Mouse (Mus musculus) midbrain, embryonic 14.5 days (tissue): Measurements from ENCODE around the gene Prkce. TPM values are rescaled to one million over a fixed set of nuclear protein-coding genes. Genes with fewer than 3 reads are reported as not detected.

ENCODE experiments used
- ATAC-seq: fragments of 200-750 bp; cut with Nextera tagmentation; 2 replicates; pipeline ENCODE4 v1.8.0; 2017; ENCODE audit warnings: moderate number of reproducible peaks, moderate library complexity; ENCODE audit not compliant: low FRiP score, low TSS enrichment
- DNase-seq: peaks from one replicate; pipeline ENCODE4 v3.0.0-alpha.2; 2015
- H3K27ac ChIP-seq: fragments of 300-500 bp; sonication (generic); replicated peaks from 2 replicates; pipeline ENCODE4 v1.5.1; 2014; ENCODE audit warnings: mild to moderate bottlenecking, low read depth, low read length, moderate library complexity
- H3K27me3 ChIP-seq: fragments of 300-500 bp; sonication (generic); 2 replicates; pipeline ENCODE4 v1.6.1; 2014; ENCODE audit warnings: low read length, control low read depth, mixed read lengths; ENCODE audit not compliant: control insufficient read depth, insufficient read depth
- H3K36me3 ChIP-seq: fragments of 300-500 bp; sonication (generic); 2 replicates; pipeline ENCODE4 v1.6.1; 2014; ENCODE audit warnings: low read length, control low read depth; ENCODE audit not compliant: control insufficient read depth, insufficient read depth
- H3K4me1 ChIP-seq: fragments of 300-500 bp; sonication (generic); 2 replicates; pipeline ENCODE4 v1.6.1; 2014; ENCODE audit warnings: mild to moderate bottlenecking, antibody characterized with exemption, low read length, control low read depth; ENCODE audit not compliant: control insufficient read depth, insufficient read depth
- H3K4me2 ChIP-seq: fragments of 300-500 bp; sonication (generic); 2 replicates; pipeline ENCODE4 v1.6.1; 2014; ENCODE audit warnings: mild to moderate bottlenecking, low read length, moderate library complexity
- H3K4me3 ChIP-seq: fragments of 300-500 bp; sonication (generic); replicated peaks from 2 replicates; pipeline ENCODE4 v1.5.1; 2014; ENCODE audit warnings: low read depth, low read length
- H3K9ac ChIP-seq: fragments of 300-500 bp; sonication (generic); replicated peaks from 2 replicates; pipeline ENCODE4 v1.6.1; 2014; ENCODE audit warnings: mild to moderate bottlenecking, low read length, moderate library complexity
- H3K9me3 ChIP-seq: fragments of 300-500 bp; sonication (generic); 2 replicates; pipeline ENCODE4 v1.6.1; 2016; ENCODE audit warnings: low read length, control low read depth, mixed read lengths; ENCODE audit not compliant: control insufficient read depth
- WGBS: fragments of 180-500 bp; shearing (Covaris S2); extraction: QIAGEN DNeasy Blood & Tissue Kit; methylation state at CpG from one replicate; pipeline ENCODE4 v1.1.7; 2014; 5-methylcytosine and 5-hydroxymethylcytosine counted together
- polyA plus RNA-seq: library from polyadenylated mRNA; unstranded; fragments of >200 nt; fragmentation: Nextera tagmentation; extraction: Ambion mirVana; gene quantifications from 2 replicates; pipeline ENCODE4 v1.2.1, GENCODE M21; 2014

The Prkce gene
- polyA plus RNA-seq, 1 experiment from 2014 or later = 25.4 TPM

DNA sequence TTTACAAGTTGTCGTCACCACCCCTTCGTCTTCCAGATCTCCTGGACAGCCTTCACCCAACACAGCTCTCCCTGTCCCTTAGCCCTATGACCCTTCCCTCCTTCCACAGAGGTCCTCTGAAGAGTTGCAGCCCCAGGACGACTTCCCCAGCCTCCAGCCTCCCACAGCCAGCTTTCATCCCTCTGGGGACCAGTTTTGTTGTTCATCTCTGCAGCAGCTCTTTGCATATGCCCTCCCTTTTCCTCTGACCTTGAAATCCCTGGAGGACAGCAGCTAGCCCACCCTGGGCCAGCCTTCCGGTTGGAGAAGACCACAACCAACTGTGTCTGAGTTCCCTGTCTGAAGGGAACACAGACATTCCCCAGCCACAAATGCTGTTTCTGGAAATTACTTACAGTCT is 483.5 kb downstream of the Prkce start:
- no peak for ATAC-seq
- Histone ChIP-seq H3K27me3 (no peaks in the 10 kb centered on the region), H3K4me1 (no peaks in the 10 kb centered on the region), H3K36me3 (no peaks in the 10 kb centered on the region), H3K9ac (no peak overlapping the region), H3K4me2 (no peak overlapping the region), H3K27ac (no peak overlapping the region), H3K4me3 (no peak overlapping the region), H3K9me3 (no peaks in the 10 kb centered on the region)
- WGBS = 75% methylated on average over 4 of the region's 4 CpGs
- DNase-seq = no peak

DNA sequence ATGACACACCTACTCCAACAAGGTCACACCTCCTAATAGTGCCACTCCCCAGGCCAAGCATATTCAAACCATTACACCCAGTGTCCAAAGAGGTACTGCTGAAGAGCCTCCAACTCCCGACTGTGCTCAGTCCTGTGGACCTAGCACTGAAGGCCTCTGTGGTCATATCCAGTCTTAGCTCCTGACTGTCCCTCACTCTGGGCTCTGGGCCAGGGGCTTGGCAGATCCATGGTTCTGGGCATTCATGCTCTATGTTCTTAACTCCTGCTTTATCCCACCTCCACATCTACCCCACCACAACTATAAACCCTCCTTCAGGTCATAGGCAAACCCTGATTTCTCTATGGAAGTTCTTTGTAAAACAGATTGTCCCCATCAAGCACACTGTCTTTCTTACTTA is 485.2 kb downstream of the Prkce start:
- Histone ChIP-seq H3K9me3 (no peaks in the 10 kb centered on the region), H3K9ac (no peak overlapping the region), H3K4me3 (no peak overlapping the region), H3K4me1 (no peaks in the 10 kb centered on the region), H3K36me3 (no peaks in the 10 kb centered on the region), H3K27me3 (no peaks in the 10 kb centered on the region), H3K4me2 (no peak overlapping the region), H3K27ac (no peak overlapping the region)
- ATAC-seq = no peak
- no peak for DNase-seq
- WGBS = 100% methylated on average over 1 of the region's 1 CpGs

DNA sequence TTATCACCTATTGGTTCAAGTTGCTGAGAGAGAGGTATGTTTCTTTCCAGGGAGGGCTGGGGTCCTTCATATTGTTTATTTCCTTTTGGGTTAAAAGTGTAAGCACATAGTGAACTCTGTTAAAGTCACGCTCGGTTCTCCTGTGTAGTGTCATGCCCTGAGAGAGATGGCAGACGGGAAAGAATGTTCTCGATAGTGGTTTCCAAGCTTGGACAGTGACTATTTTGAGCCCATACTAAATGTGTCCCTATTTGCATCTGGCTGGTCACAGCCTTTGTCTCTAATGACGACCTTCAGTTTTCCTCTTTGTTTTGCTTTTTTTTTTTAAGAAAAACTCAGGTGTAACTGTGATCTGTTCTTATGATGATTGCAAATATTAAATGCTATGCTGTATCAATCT is 488.8 kb downstream of the Prkce start:
- Histone ChIP-seq H3K9ac (no peak overlapping the region), H3K36me3 (no peaks in the 10 kb centered on the region), H3K4me1 (no peaks in the 10 kb centered on the region), H3K27ac (no peak overlapping the region), H3K27me3 (no peaks in the 10 kb centered on the region), H3K4me2 (no peak overlapping the region), H3K4me3 (no peak overlapping the region), H3K9me3 (no peaks in the 10 kb centered on the region)
- no peak for DNase-seq
- no peak for ATAC-seq
- 89% methylated on average over 5 of the region's 5 CpGs for WGBS

DNA sequence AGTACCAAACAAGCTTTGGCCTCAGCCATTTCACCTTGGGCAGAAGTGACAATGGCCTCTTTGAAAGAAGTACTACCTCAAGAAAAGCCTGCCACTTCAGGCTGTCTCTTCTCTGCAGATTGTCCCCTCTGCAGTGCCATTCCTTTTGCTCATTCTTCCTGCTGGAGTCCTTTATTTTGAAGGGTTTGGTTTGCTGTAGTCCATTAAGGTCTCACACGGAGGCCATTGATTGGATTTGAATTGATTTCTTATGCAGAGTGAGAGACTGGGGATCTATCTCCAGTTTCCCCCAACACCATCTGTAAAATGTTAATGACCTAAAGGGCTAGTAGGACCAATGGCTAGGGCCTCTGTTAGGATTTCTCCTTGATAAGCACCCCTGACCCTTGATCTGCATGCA is 494.7 kb downstream of the Prkce start:
- Histone ChIP-seq H3K4me2 (no peak overlapping the region), H3K27ac (no peak overlapping the region), H3K27me3 (no peaks in the 10 kb centered on the region), H3K4me3 (no peak overlapping the region), H3K36me3 (no peaks in the 10 kb centered on the region), H3K9me3 (no peaks in the 10 kb centered on the region), H3K9ac (no peak overlapping the region), H3K4me1 (no peaks in the 10 kb centered on the region)
- 37% methylated on average over 1 of the region's 1 CpGs for WGBS
- DNase-seq = no peak
- ATAC-seq = no peak

DNA sequence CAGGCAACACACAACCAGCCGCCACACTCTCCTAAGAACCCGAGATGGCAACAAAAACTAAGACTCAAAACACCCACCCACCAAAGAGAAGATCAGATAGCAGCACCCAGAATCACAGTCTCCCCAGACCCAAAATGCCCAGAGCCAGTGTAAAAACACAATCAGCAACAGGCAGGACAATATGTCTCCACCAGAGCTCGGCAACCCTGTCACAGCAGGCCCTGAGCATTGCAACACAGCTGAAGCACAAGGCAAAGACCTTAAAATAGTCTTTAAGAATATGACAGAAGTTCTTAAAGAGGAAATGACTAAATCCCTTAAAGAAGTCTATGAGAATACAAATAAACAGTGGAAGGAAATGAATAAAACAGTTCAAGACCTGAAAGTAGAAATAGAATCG is 495.9 kb downstream of the Prkce start:
- Histone ChIP-seq H3K27me3 (no peaks in the 10 kb centered on the region), H3K9ac (no peak overlapping the region), H3K4me1 (no peaks in the 10 kb centered on the region), H3K9me3 (no peaks in the 10 kb centered on the region), H3K27ac (no peak overlapping the region), H3K4me2 (no peak overlapping the region), H3K36me3 (no peaks in the 10 kb centered on the region), H3K4me3 (no peak overlapping the region)
- no peak for DNase-seq
- 86% methylated on average over 4 of the region's 4 CpGs for WGBS
- ATAC-seq = no peak

DNA sequence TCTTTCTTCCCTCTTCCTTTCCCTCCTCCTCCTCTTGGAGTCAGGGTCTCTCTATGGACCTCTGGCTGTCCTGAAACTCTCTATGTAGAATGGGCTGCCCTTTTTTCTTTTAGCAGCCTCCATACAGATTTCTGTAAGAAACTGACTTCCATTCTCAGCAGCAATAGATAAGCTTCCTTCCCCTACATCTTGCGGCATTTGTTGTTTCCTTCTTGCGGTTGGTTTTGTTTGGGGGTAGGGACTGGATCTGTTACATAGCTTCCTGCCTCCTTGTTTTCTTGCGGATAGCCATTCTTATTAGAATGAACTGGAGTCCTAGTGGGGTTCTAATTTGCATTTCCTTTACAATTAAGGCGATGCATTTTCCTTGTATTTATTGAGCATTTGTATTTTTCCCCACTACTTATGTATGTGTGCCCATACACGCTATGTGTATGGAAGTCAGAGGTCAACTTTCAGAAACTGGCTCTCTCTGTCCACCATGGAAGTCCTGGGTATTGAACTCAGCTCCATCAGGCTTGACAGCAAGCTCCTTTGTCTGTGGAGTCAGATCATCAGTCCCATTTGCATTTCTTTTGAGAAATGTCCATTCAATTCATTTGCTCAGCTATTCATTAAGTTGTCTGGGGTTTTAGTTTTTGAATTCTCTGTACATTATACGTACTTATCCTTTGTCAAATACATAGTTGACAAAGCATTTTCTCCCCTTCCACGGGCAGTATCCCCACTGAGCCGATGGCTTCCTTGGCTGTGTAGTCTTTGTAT is 500.4 kb downstream of the Prkce start:
- no peaks in the 10 kb centered on the region for H3K4me1 ChIP-seq
- no peak overlapping the region for H3K4me3 ChIP-seq
- 49% methylated on average over 8 of the region's 8 CpGs for WGBS
- ATAC-seq (no peak), DNase-seq (no peak)
- no peaks in the 10 kb centered on the region for H3K27me3 ChIP-seq
- no peaks in the 10 kb centered on the region for H3K36me3 ChIP-seq
- H3K9ac ChIP-seq = no peak overlapping the region
- H3K9me3 ChIP-seq = no peaks in the 10 kb centered on the region
- no peak overlapping the region for H3K27ac ChIP-seq
- H3K4me2 ChIP-seq = no peak overlapping the region

DNA sequence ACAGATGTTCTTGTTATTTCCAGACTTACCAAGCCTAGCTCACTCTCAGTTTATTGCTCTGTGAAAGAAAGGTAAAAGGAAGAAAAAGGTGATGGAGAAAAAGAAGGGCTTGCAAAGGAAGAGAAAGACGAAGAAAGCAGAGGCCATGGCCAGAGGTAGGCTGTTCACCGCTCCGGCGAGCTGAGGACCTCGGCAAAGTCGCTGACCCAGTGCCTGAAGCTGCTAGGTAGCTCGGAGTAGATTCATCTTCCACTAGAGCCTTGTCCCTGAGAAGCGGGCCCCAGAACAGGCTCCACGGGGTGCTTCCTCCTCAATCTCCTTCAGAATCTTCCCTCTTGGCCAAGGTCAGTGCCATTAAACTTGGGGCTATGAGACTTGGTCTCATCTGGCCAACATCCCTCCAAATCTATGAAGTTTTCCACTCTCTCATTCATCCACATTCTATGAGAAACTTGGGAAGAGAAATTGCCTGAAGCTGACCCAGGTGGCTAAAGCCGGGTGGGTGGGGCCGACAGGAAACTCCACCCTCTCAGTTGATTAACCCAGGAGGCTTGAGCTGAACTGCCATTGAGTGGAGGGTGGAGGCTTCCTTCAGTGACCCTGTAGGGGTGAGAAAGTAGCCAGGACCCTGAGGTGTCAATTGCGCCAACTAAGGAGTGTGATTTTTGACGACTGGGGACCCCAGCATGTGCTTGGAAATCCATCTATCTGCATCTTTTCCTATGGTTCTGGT is 502.2 kb downstream of the Prkce start:
- Histone ChIP-seq H3K27me3 (no peaks in the 10 kb centered on the region), H3K27ac (no peak overlapping the region), H3K4me2 (no peak overlapping the region), H3K9me3 (no peaks in the 10 kb centered on the region), H3K36me3 (no peaks in the 10 kb centered on the region), H3K9ac (no peak overlapping the region), H3K4me3 (no peak overlapping the region), H3K4me1 (no peaks in the 10 kb centered on the region)
- no peak for ATAC-seq
- DNase-seq = no peak
- WGBS = 94% methylated on average over 13 of the region's 13 CpGs

DNA sequence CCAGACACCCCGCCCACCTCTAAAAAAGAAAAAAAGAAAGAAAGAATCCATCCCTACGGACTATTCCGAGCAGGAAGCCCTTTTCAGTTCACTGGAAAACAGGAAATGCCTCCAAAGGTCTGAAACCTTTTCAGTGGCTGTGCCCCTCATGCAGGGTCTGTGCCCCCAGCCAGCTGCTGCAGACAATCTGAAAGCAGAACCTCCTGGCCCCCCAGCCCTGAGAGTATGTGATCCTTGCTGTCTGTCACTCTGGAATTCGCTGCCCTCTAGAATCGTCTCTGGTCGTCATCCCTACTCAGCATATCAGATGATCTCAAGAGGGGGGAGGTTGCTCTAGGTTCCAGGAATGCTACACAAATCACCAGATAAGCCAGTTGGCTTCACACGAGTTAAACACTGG is 503.1 kb downstream of the Prkce start:
- Histone ChIP-seq H3K9me3 (no peaks in the 10 kb centered on the region), H3K27ac (no peak overlapping the region), H3K36me3 (no peaks in the 10 kb centered on the region), H3K4me3 (no peak overlapping the region), H3K4me2 (no peak overlapping the region), H3K27me3 (no peaks in the 10 kb centered on the region), H3K9ac (no peak overlapping the region), H3K4me1 (no peaks in the 10 kb centered on the region)
- WGBS = 70% methylated on average over 7 of the region's 7 CpGs
- ATAC-seq = no peak
- DNase-seq = no peak

DNA sequence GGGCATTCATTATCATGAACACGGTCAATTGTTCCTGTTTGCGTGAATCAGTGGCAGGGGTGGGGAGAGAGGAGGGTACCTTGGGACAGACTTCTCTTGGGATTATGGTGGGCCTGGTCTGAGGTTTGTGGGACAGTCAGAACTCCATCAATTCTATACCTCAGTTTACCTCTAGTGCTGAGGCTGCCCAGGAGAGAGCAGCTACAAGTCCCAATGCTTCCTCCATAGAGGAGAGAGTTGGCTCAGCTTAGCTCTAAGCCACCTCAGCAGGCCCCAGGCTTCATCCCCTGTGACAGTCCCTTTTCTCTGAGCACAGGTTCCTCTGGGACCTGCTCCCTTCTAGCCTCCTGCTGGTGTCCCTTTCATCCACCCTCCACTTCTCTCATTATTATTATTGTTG is 507.4 kb downstream of the Prkce start:
- Histone ChIP-seq H3K4me1 (no peaks in the 10 kb centered on the region), H3K27me3 (no peaks in the 10 kb centered on the region), H3K9ac (no peak overlapping the region), H3K4me3 (no peak overlapping the region), H3K9me3 (no peaks in the 10 kb centered on the region), H3K27ac (no peak overlapping the region), H3K36me3 (no peaks in the 10 kb centered on the region), H3K4me2 (no peak overlapping the region)
- ATAC-seq = no peak
- WGBS = 70% methylated on average over 2 of the region's 2 CpGs
- DNase-seq = no peak
